ENCODE assay signal across 35 mouse cellular contexts in genomic region chr4:134831934-134832333, GRCm38 (mm10). TPM values are rescaled to one million over a fixed set of nuclear protein-coding genes. Genes with fewer than 3 reads are reported as not detected.
"Had no signal": no experiment of that assay in that cellular context is flagged by ENCODE, and none has a peak within 500 bp of the region (broad histone marks: within the 10 kb centered on the region; RNA-seq: fewer than 3 reads in every experiment).

No protein-coding gene starts in this region.

- H3K4me3 ChIP-seq: limb, embryonic 10.5 days; limb, embryonic 12.5 days; limb, embryonic 13.5 days; limb, embryonic 15.5 days; liver, embryonic 12.5 days; liver, embryonic 13.5 days; liver, embryonic 15.5 days; lung, embryonic 15.5 days; megakaryocyte, embryonic 14.5 days; midbrain, embryonic 10.5 days; midbrain, embryonic 12.5 days; midbrain, embryonic 13.5 days; midbrain, embryonic 15.5 days; neural tube, embryonic 12.5 days had no signal

- DNase-seq: left cerebral cortex, postnatal 4 days; liver; liver, embryonic 13.5 days; liver, postnatal 0 days; lung, adult 18-20 months; lung, adult 2 months; lung, embryonic 14.5 days; lung, postnatal 10 days; lung, postnatal 14 days; lung, postnatal 36 days; lung, postnatal 4 days; midbrain, embryonic 14.5 days had no signal

- H3K4me1 ChIP-seq: limb, embryonic 10.5 days; limb, embryonic 12.5 days; limb, embryonic 13.5 days; limb, embryonic 15.5 days; liver, embryonic 12.5 days; liver, embryonic 13.5 days; liver, embryonic 15.5 days; megakaryocyte, embryonic 14.5 days; midbrain, embryonic 10.5 days; midbrain, embryonic 12.5 days; midbrain, embryonic 13.5 days; midbrain, embryonic 15.5 days; neural tube, embryonic 12.5 days had no signal

- H3K4me2 ChIP-seq: limb, embryonic 12.5 days; limb, embryonic 13.5 days; limb, embryonic 15.5 days; liver, embryonic 11.5 days; liver, embryonic 12.5 days; liver, embryonic 13.5 days; liver, embryonic 15.5 days; lung, embryonic 14.5 days; lung, embryonic 15.5 days; midbrain, embryonic 11.5 days; midbrain, embryonic 12.5 days; midbrain, embryonic 13.5 days; midbrain, embryonic 15.5 days; neural tube, embryonic 12.5 days had no signal

- H3K27ac ChIP-seq: limb, embryonic 10.5 days; limb, embryonic 12.5 days; limb, embryonic 13.5 days; limb, embryonic 15.5 days; liver, embryonic 12.5 days; liver, embryonic 13.5 days; liver, embryonic 14.5 days; liver, embryonic 15.5 days; lung, embryonic 15.5 days; macrophage; midbrain, embryonic 10.5 days; midbrain, embryonic 12.5 days; midbrain, embryonic 13.5 days; midbrain, embryonic 15.5 days; neural tube, embryonic 12.5 days had no signal

- H3K9ac ChIP-seq: limb, embryonic 12.5 days; limb, embryonic 13.5 days; limb, embryonic 15.5 days; liver, embryonic 12.5 days; liver, embryonic 13.5 days; liver, embryonic 14.5 days; liver, embryonic 15.5 days; liver, postnatal 0 days; lung, embryonic 14.5 days; lung, embryonic 15.5 days; midbrain, embryonic 12.5 days; midbrain, embryonic 13.5 days; midbrain, embryonic 15.5 days; neural tube, embryonic 12.5 days had no signal

- H3K27me3 ChIP-seq: limb, embryonic 12.5 days; limb, embryonic 13.5 days; limb, embryonic 15.5 days; liver, embryonic 12.5 days; liver, embryonic 13.5 days; liver, embryonic 15.5 days; lung, embryonic 15.5 days; megakaryocyte, embryonic 14.5 days; midbrain, embryonic 12.5 days; midbrain, embryonic 13.5 days; midbrain, embryonic 15.5 days; neural tube, embryonic 12.5 days had no signal

RNA-seq across cellular contexts. Expression of gene Rhd, which starts 32.4 kb away (rescaled TPM):
- total RNA-seq: left cerebral cortex, postnatal 10 days; left cerebral cortex, postnatal 14 days; left cerebral cortex, postnatal 25 days; left cerebral cortex, postnatal 36 days; left cerebral cortex, postnatal 4 days; liver, adult 2 months; monocyte, adult 5-6 weeks had no signal
- polyA plus RNA-seq: liver, adult 2 months; macrophage had no signal
